Mouse (Mus musculus): ENCODE measurements at regions not wholly inside any gene's neighbourhood (a gene's known extent, or its start where the extent isn't known, plus 50 kb on each side); places are given as distances from the start of the nearest gene placed in this dataset.
A peak's percentile ranks its signal among the peaks of the same experiment; 100 is the strongest.

GRCm38 (mm10) chr10:43758124-43759025 lies 143.2 kb downstream of the Qrsl1 start:
- 0 out of 2 replicates have a peak, but pooled peaks have one; percentile 43 for ATAC-seq (replicated peaks; ENCODE audit: low FRiP score)

GRCm38 (mm10) chr10:43759186-43759905 lies 142.2 kb downstream of the Qrsl1 start:
- WGBS, result 54% methylated on average over 14 of the region's 14 CpGs
- Histone ChIP-seq H3K4me1 (peaks cover 30% of the 10 kb centered on the region), H3K27me3 (no peaks in the 10 kb centered on the region), H3K9ac (no peak overlapping the region), H3K27ac (no peak overlapping the region), H3K4me3 (replicated peaks) (no peak overlapping the region), H3K4me2 (no peak overlapping the region), H3K36me3 (no peaks in the 10 kb centered on the region), H3K9me3 (replicated peaks) (no peaks in the 10 kb centered on the region)
- ATAC-seq (replicated peaks; ENCODE audit: low FRiP score), result peak; percentile 62; the same call in 1 of the 2 replicates

More at GRCm38 (mm10) chr10:43758124-43759025, 143.2 kb downstream of the Qrsl1 start:
- 0 out of 2 replicates have a peak overlapping the region, but pooled peaks have one; percentile 22 for H3K27ac ChIP-seq
- no peak overlapping the region for H3K9ac ChIP-seq
- H3K36me3 ChIP-seq, result no peaks in the 10 kb centered on the region
- no peak overlapping the region for H3K4me2 ChIP-seq
- H3K27me3 ChIP-seq, result no peaks in the 10 kb centered on the region
- WGBS, result 65% methylated on average over 10 of the region's 10 CpGs
- no peak overlapping the region for H3K4me3 ChIP-seq (replicated peaks)
- peaks cover 30% of the 10 kb centered on the region for H3K4me1 ChIP-seq
- no peaks in the 10 kb centered on the region for H3K9me3 ChIP-seq (replicated peaks)

DNA sequence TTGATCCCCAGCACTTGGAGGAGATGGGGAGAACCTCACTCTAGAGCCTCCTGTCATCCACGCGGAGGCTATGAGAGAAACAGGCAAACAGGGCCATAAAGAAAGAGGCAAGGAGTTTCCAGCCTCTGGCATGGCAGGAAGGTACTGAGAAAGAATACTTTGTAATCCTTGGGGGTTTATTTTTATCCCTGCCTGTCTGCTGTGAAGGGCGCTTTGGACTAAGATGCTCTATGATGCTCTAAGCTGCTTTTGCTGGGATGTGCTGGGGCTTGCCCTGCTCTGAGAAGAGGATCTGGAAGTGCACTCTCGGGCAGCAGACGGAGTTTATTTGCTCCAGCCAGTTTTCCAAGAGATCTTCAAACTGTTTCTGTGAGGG lies 141.7 kb downstream of the Qrsl1 start:
- no peaks in the 10 kb centered on the region for H3K9me3 ChIP-seq (replicated peaks)
- H3K4me3 ChIP-seq (replicated peaks), result no peak overlapping the region
- H3K27ac ChIP-seq, result 0 out of 2 replicates have a peak overlapping the region, but pooled peaks have one; percentile 58
- WGBS, result 87% methylated on average over 5 of the region's 5 CpGs
- no peak overlapping the region for H3K4me2 ChIP-seq
- peaks cover 30% of the 10 kb centered on the region for H3K4me1 ChIP-seq
- H3K36me3 ChIP-seq, result no peaks in the 10 kb centered on the region
- ATAC-seq (replicated peaks; ENCODE audit: low FRiP score), result no peak
- H3K9ac ChIP-seq, result no peak overlapping the region
- H3K27me3 ChIP-seq, result no peaks in the 10 kb centered on the region

- Histone ChIP-seq H3K36me3 (no peaks in the 10 kb centered on the region), H3K27me3 (no peaks in the 10 kb centered on the region), H3K27ac (no peak overlapping the region), H3K4me2 (no peak overlapping the region), H3K9ac (no peak overlapping the region), H3K9me3 (replicated peaks) (no peaks in the 10 kb centered on the region), H3K4me1 (peaks cover 39% of the 10 kb centered on the region), H3K4me3 (replicated peaks) (no peak overlapping the region)
- WGBS, result 85% methylated on average over 6 of the region's 6 CpGs
- ATAC-seq (replicated peaks; ENCODE audit: low FRiP score), result no peak
Observed at GRCm38 (mm10) chr10:43761979-43762570, 139.5 kb downstream of the Qrsl1 start.

DNA sequence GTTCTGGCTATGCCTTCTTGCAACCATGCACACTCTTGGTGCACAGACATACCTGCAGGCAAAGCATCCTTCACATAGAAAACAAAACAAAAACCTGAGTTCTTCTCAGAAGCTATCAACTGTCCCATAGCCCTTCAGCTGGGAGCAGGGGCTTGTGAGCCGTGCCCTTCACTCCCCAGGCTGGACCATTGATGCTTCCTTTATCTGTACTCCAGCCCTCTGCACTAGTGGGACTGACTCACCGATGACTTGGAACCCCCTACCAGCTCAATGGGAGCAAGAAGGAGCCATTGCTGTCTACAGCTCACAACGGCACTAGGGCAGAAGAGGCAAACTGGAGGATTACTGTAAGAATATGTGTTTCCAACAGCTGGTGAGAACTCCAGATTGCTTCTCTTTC lies 137.0 kb downstream of the Qrsl1 start:
- Histone ChIP-seq H3K36me3 (no peaks in the 10 kb centered on the region), H3K4me2 (no peak overlapping the region), H3K9ac (no peak overlapping the region), H3K9me3 (replicated peaks) (no peaks in the 10 kb centered on the region), H3K4me3 (replicated peaks) (no peak overlapping the region), H3K4me1 (peaks cover 18% of the 10 kb centered on the region), H3K27me3 (no peaks in the 10 kb centered on the region), H3K27ac (no peak overlapping the region)
- no peak for ATAC-seq (replicated peaks; ENCODE audit: low FRiP score)
- 93% methylated on average over 3 of the region's 3 CpGs for WGBS

DNA sequence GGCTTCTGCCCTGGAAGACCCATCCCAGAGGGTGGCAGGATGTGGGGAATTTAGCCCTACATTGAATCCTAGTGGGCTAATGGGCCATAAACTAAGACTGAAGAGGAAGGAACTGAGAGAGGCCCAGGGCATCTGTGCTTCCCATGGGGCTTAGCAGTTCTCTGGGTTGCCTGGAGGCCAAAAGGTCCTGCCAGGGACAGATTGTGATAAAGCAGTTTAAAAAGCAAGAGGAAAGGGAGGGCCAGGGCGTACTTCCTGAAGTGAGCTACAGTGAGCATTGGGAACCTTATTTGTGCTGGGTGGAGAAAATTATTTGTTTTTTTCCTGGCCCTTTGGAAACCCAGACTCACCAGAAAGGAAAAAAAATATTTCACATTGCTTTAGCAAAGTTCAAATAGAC lies 136.3 kb downstream of the Qrsl1 start:
- no peak overlapping the region for H3K27ac ChIP-seq
- H3K4me3 ChIP-seq (replicated peaks), result no peak overlapping the region
- H3K27me3 ChIP-seq, result no peaks in the 10 kb centered on the region
- ATAC-seq (replicated peaks; ENCODE audit: low FRiP score), result no peak
- no peak overlapping the region for H3K9ac ChIP-seq
- WGBS, result 82% methylated on average over 1 of the region's 1 CpGs
- no peak overlapping the region for H3K4me2 ChIP-seq
- peaks cover 11% of the 10 kb centered on the region; the same call in 1 of the 2 replicates for H3K4me1 ChIP-seq
- H3K9me3 ChIP-seq (replicated peaks), result no peaks in the 10 kb centered on the region
- no peaks in the 10 kb centered on the region for H3K36me3 ChIP-seq

DNA sequence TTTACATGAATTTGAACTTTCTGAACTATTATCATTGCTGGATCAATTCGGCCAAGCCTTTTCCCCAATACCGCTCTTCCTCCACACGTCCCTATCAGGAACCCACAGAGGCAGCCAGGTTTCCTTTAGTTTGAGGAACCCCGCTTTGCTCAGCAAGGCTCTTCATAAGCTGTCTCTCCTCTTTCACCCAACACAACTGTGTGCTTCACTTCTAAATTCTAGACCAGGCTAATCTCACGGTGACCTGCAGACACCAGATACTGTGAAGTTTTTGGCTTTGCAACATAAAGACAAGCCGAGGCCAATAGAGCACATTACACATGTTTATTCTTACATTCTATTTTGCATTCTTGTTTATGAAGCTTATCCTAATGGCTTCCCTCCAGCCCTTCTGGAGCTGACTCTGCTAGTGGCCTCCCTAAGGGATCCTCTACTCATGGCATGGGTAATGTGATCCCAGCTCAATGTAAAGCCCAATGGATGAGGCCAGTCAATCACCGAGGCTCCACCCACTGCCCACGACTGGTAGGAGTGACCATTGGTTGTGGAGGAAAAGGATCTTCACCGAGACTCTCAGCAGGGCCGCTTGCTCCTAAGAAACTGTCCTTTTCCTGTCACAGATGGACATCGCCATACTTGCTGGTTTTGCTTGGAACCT lies 135.6 kb downstream of the Qrsl1 start:
- Histone ChIP-seq H3K27ac (no peak overlapping the region), H3K4me1 (peaks cover 11% of the 10 kb centered on the region; the same call in 1 of the 2 replicates), H3K4me2 (no peak overlapping the region), H3K9me3 (replicated peaks) (no peaks in the 10 kb centered on the region), H3K4me3 (replicated peaks) (no peak overlapping the region), H3K27me3 (no peaks in the 10 kb centered on the region), H3K36me3 (no peaks in the 10 kb centered on the region), H3K9ac (no peak overlapping the region)
- ATAC-seq (replicated peaks; ENCODE audit: low FRiP score), result no peak
- 71% methylated on average over 11 of the region's 11 CpGs for WGBS

GRCm38 (mm10) chr10:43767961-43768726 lies 133.4 kb downstream of the Qrsl1 start:
- Histone ChIP-seq H3K4me1 (peaks cover 9% of the 10 kb centered on the region; the same call in 1 of the 2 replicates), H3K27me3 (no peaks in the 10 kb centered on the region), H3K9ac (no peak overlapping the region), H3K27ac (no peak overlapping the region), H3K4me3 (replicated peaks) (no peak overlapping the region), H3K36me3 (no peaks in the 10 kb centered on the region), H3K4me2 (no peak overlapping the region), H3K9me3 (replicated peaks) (no peaks in the 10 kb centered on the region)
- WGBS, result 84% methylated on average over 16 of the region's 16 CpGs
- no peak for ATAC-seq (replicated peaks; ENCODE audit: low FRiP score)

GRCm38 (mm10) chr10:43769026-43769425 lies 132.5 kb downstream of the Qrsl1 start:
- Histone ChIP-seq H3K27me3 (no peaks in the 10 kb centered on the region), H3K27ac (no peak overlapping the region), H3K36me3 (no peaks in the 10 kb centered on the region), H3K4me3 (replicated peaks) (no peak overlapping the region), H3K9me3 (replicated peaks) (no peaks in the 10 kb centered on the region), H3K9ac (no peak overlapping the region), H3K4me2 (no peak overlapping the region), H3K4me1 (peaks cover 9% of the 10 kb centered on the region; the same call in 1 of the 2 replicates)
- 65% methylated on average over 3 of the region's 3 CpGs for WGBS
- no peak for ATAC-seq (replicated peaks; ENCODE audit: low FRiP score)

- H3K27me3 ChIP-seq, result no peaks in the 10 kb centered on the region
- H3K4me2 ChIP-seq, result no peak overlapping the region
- H3K9ac ChIP-seq, result no peak overlapping the region
- H3K36me3 ChIP-seq, result no peaks in the 10 kb centered on the region
- H3K9me3 ChIP-seq (replicated peaks), result no peaks in the 10 kb centered on the region
- 74% methylated on average over 1 of the region's 1 CpGs for WGBS
- no peaks in the 10 kb centered on the region for H3K4me1 ChIP-seq
- H3K4me3 ChIP-seq (replicated peaks), result no peak overlapping the region
- no peak overlapping the region for H3K27ac ChIP-seq
- ATAC-seq (replicated peaks; ENCODE audit: low FRiP score), result no peak
Observed at GRCm38 (mm10) chr10:43775807-43776206, 125.7 kb downstream of the Qrsl1 start.

Data from kidney, embryonic 15.5 days (tissue).